Mouse (Mus musculus) small intestine, adult 2 months (tissue): ENCODE measurements around the gene Lonrf2.

Source experiments
- CTCF ChIP-seq: fragments of 200-500 bp; IDR thresholded peaks from 2 replicates; pipeline ENCODE4 v1.5.1; 2012; ENCODE audit warnings: low read depth, mild to moderate bottlenecking, control low read depth, inconsistent platforms, low read length, moderate library complexity, mixed read lengths; ENCODE audit not compliant: insufficient replicate concordance, insufficient read length; ENCODE audit errors: extremely low read depth
- POLR2A ChIP-seq: fragments of 200-500 bp; IDR thresholded peaks from 2 replicates; pipeline ENCODE4 v1.6.1; 2012; ENCODE audit warnings: low read depth, mild to moderate bottlenecking, control low read depth, inconsistent platforms, low read length, moderate library complexity

DNA sequence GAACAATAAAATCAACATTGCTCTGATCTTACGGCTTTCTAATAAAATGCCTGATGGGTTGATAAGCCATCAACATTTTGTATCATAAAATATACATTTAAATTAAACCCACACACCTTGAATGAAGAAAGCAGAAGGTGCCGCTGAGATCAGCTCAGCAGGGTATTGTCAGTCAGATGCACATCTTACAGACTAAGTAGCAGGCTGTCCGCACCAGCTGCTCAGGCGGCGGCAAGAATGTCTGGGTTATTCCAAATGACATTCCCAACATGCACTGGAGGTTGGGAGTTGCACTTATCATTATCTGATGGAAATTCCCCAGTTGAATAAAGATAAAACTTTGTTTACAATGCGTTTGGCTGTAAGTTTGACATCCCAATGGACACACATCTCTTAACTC, 39.6 kb downstream of the Lonrf2 start:
- TF ChIP-seq POLR2A, result no peak
- TF ChIP-seq CTCF, result no peak
